Mouse (Mus musculus) E14TG2a.4 (cell line): ENCODE results near the gene Mindy2.

ENCODE experiments used
- H3K27me3 ChIP-seq: 2 replicates; pipeline ENCODE4 v1.6.1; 2014; ENCODE audit warnings: low read length, control low read depth; ENCODE audit not compliant: insufficient read depth
- H3K36me3 ChIP-seq: 2 replicates; pipeline ENCODE4 v1.6.1; 2014; ENCODE audit warnings: low read length, control low read depth; ENCODE audit not compliant: insufficient read depth
- H3K4me1 ChIP-seq: replicated peaks from 2 replicates; pipeline ENCODE4 v1.6.1; 2014; ENCODE audit warnings: low read depth, low read length, control low read depth
- H3K4me3 ChIP-seq: replicated peaks from 2 replicates; pipeline ENCODE4 v1.5.1; 2014; ENCODE audit warnings: mild to moderate bottlenecking, low read length
- H3K9me3 ChIP-seq: 2 replicates; pipeline ENCODE4 v1.6.1; 2014; ENCODE audit warnings: low read length, control low read depth
- CTCF ChIP-seq: conservative IDR thresholded peaks from 2 replicates; pipeline ENCODE4 v1.5.1; 2014; ENCODE audit warnings: low read length
- NANOG ChIP-seq: IDR thresholded peaks from 2 replicates; pipeline ENCODE4 v1.6.1; 2014; ENCODE audit warnings: borderline replicate concordance, low read length, mixed read lengths
- POU5F1 ChIP-seq: IDR thresholded peaks from 2 replicates; pipeline ENCODE4 v1.6.1; 2014; ENCODE audit warnings: low read length, borderline replicate concordance

Mindy2 gene

GRCm38 (mm10) chr9:70629711-70630110 is 27.3 kb downstream of the Mindy2 start:
- Histone ChIP-seq H3K4me1 (0 out of 2 replicates have a peak, but pooled peaks cover 4% of the 10 kb centered on the region), H3K9me3 (no peaks in the 10 kb centered on the region), H3K27me3 (no peaks in the 10 kb centered on the region), H3K36me3 (no peaks in the 10 kb centered on the region), H3K4me3 (no peak overlapping the region)
- TF ChIP-seq NANOG (no peak), CTCF (no peak), POU5F1 (no peak)

- Histone ChIP-seq H3K4me1 (no peaks in the 10 kb centered on the region), H3K4me3 (no peak overlapping the region), H3K27me3 (no peaks in the 10 kb centered on the region), H3K9me3 (no peaks in the 10 kb centered on the region), H3K36me3 (no peaks in the 10 kb centered on the region)
- TF ChIP-seq POU5F1 = no peak
- TF ChIP-seq CTCF = no peak
- no peak for TF ChIP-seq NANOG
These were observed 45.8 kb downstream of the Mindy2 start for GRCm38 (mm10) chr9:70611026-70611673.

- H3K4me3 ChIP-seq = no peak overlapping the region
- TF ChIP-seq CTCF (no peak), NANOG (no peak), POU5F1 (no peak)
- peaks cover 10% of the 10 kb centered on the region; the same call in 1 of the 2 replicates for H3K4me1 ChIP-seq
- H3K36me3 ChIP-seq = peaks cover 18% of the 10 kb centered on the region; the same call in 1 of the 2 replicates
- H3K27me3 ChIP-seq = no peaks in the 10 kb centered on the region
- no peaks in the 10 kb centered on the region for H3K9me3 ChIP-seq
These were observed 54.7 kb downstream of the Mindy2 start for GRCm38 (mm10) chr9:70602186-70602845.

DNA sequence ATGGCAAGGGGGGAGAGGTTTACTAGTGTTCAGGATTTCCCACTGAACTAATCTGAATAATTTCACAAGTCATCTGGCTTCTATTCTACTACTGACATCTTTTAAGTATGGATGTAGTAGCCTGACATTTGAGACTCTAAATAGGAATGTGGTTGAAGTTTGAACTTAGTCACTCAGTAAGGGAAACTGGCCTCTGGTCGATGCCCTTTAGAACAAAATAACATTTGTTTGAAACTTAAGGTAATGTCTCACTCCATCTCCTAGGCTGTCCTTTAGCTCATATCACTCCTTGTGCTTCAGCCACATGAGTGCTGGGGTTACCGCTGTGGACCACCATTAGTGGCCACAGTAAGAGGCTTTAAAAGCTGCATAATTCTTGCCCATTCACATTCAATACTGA is 58.7 kb downstream of the Mindy2 start:
- no peak for TF ChIP-seq CTCF
- no peak for TF ChIP-seq NANOG
- Histone ChIP-seq H3K9me3 (no peaks in the 10 kb centered on the region), H3K4me3 (no peak overlapping the region), H3K27me3 (no peaks in the 10 kb centered on the region), H3K36me3 (peaks cover 43% of the 10 kb centered on the region), H3K4me1 (peaks cover 10% of the 10 kb centered on the region; the same call in 1 of the 2 replicates)

GRCm38 (mm10) chr9:70591486-70591885 is 65.5 kb downstream of the Mindy2 start:
- Histone ChIP-seq H3K4me1 (no peaks in the 10 kb centered on the region), H3K36me3 (peaks cover 93% of the 10 kb centered on the region), H3K27me3 (no peaks in the 10 kb centered on the region), H3K4me3 (no peak overlapping the region), H3K9me3 (no peaks in the 10 kb centered on the region)
- TF ChIP-seq NANOG (no peak), POU5F1 (no peak), CTCF (no peak)

DNA sequence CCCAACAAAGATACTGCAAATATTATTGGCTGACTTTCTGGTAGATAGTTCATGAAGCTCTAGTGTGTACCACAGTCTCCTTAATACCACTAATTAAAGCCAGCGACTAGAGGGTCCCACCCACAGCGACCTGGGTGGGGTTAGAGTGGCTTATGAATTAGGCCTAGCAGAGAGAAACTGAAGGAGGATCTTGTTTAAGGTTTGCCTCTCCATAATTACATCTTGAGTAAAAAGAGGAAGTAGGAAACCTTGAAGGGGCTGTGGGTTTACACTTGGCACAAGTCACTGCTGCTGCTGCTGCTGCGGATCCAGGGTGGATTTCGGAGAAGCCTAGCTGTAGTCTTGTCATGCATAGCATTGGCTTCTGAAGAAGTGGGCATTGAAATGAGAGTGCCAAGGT is 66.2 kb downstream of the Mindy2 start:
- Histone ChIP-seq H3K36me3 (peaks cover 95% of the 10 kb centered on the region), H3K9me3 (no peaks in the 10 kb centered on the region), H3K4me1 (no peaks in the 10 kb centered on the region; the same call in 1 of the 2 replicates), H3K4me3 (no peak overlapping the region), H3K27me3 (no peaks in the 10 kb centered on the region)
- TF ChIP-seq CTCF = no peak
- TF ChIP-seq POU5F1 = no peak
- TF ChIP-seq NANOG = no peak

GRCm38 (mm10) chr9:70587171-70587570 is 69.8 kb downstream of the Mindy2 start:
- H3K4me1 ChIP-seq = peaks cover 8% of the 10 kb centered on the region
- H3K36me3 ChIP-seq = peaks cover 94% of the 10 kb centered on the region
- H3K4me3 ChIP-seq = no peak overlapping the region
- H3K27me3 ChIP-seq = no peaks in the 10 kb centered on the region
- no peaks in the 10 kb centered on the region for H3K9me3 ChIP-seq
- TF ChIP-seq NANOG = no peak
- TF ChIP-seq POU5F1 = no peak
- no peak for TF ChIP-seq CTCF

GRCm38 (mm10) chr9:70585172-70585571 is 71.8 kb downstream of the Mindy2 start:
- Histone ChIP-seq H3K4me3 (no peak overlapping the region), H3K4me1 (peaks cover 8% of the 10 kb centered on the region), H3K9me3 (no peaks in the 10 kb centered on the region), H3K27me3 (no peaks in the 10 kb centered on the region), H3K36me3 (peaks cover 94% of the 10 kb centered on the region)
- TF ChIP-seq NANOG (no peak), CTCF (no peak), POU5F1 (no peak)
